Mouse (Mus musculus) kidney, adult 18-20 months (tissue): Measurements from ENCODE around the gene Psmc5.
"Not testable (repeated sequence)": the region's sequence is repeated elsewhere in the genome, so short reads cannot be mapped to it uniquely, and the experiment has no call there.

Experiments
- DNase-seq: peaks from one replicate; pipeline ENCODE4 v3.0.0; 2021

Psmc5 gene

DNA sequence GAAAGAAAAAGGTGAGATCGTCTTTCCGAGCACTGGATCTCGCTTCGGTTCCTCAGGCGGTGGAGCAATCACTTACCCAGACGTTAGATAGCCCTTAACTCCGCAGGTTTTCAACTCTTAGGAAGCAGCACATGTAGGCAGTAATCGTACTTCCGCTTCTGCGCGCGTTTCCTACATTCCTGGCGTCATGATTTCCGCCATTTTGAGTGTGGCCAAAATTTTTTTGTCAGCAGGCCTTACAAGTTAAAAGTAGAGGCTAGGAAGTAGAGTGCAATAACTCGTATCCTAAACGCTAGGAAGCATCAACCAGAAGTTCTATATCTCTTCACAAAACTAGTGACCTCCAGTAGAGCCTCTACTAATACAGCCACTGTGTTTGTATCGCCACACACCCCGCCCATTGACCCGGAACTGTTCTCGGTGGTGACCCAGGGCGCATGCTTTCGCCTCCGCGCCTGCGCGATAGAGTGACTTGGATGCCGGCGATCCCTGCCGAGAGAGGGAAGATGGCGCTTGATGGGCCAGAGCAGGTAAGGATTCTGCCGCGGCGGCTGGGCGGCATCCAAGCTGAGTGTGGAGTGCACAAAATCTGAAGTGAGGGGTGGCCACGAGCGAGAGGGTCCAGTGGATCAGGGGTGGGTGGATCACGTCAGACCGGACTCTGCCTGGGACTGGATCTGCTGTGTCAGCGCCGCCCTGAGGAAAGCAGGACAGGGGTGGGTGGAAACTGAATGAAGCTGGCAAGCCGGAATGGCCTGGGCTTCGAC is at the start of gene Psmc5, which contains the start of gene Ftsj3:
Psmc5 (plus strand) TSS at position 470 of the 767 bp plus-strand sequence.
Ftsj3 (minus strand) TSS at position 395 of the 767 bp plus-strand sequence.
- peak; percentile 99 for DNase-seq

DNA sequence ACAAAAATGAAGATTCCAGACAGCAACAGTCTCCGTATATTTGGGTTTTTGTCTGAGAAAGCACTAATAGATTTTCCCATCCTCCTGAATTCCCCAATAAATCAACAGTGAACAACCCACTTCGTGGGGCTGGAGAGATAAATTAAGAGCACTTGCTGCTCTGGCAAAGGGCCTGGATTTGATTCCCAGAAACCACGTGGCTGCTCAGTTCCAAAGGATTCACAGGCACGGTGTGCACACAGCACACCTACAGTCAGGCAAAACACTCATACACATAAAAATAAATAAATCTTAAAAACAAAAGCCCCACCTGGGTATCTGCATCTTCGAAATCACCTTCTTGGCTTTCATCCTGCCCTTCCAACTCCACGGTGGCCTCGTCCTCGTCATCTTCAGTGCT is 43.2 kb upstream of the Psmc5 start:
- no peak for DNase-seq

DNA sequence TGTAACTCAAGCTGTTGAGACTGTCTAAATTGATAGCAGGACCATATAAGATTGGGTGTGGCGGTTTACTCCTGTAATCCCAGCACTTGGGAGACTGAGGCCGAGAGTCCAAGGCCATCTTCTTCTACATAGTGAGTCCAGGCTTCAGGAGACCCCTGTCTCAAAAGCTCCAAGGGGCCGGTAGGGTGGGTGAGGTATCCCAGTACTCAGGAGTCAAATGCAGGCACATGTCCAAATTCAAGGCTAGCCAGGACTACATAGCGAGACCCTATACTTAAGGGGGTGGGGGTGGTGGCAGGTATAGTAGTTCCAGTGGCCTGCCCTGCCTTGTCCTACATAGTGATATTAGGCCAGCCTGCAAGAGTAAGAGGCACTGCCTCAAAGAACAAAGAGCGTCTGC is 41.1 kb upstream of the Psmc5 start:
- no peak for DNase-seq

DNA sequence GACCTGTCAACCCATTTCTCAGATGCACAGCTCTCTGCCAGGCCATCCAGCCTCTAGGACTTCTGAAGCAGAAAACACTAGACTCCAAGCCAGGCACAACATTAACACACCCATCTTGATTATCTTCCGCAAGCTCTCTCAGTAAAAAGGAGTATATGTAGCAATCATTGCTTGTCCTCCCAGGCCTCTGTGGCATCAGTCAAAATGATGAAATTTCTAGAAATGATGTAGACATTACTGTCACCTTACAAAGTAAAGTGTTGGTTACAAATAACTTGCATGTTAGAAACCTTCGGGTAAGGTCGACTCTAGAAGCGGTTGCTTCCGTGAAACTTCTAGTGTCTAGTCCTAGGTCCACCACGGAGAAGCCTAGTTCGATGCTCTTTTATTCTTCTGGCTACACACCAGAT is 40.5 kb upstream of the Psmc5 start:
- DNase-seq: no peak

DNA sequence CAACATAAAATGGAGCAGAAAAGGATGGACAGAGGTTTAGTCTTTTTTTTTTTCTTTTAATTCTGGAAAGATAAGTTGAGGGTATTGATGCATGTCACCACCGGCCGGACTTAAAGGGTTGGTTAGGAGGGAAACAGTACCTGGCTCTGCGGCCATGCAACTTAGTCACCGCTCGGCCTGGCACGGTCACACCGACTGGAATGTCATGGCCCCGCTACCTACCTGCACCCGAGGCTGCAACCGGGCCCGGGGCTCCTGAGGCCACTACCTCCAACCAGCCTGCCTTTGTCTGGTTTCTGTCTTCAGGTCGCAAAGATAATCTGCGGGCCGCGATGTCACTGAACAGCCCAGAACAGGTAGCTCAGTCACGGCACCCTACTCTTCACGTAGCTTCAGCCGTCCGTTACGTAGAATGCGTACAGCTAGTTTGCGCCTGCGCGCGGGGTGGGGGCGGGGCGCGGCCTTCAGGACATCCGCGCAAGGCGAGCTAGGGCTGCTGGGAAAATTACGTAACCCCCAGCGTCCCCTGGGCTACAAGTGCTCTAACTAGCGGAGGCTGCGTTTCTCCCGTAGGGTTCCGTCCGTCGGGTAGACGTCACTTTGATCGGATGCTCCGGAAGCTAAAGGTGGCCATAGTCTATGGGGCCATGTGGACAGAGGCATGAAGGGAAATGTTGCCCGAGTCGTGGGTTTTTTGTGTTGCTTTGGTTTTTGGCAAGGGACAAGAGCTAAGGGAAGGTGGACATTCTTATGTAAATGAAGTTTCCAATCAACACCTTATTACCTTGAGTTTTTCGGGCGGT is 39.8 kb upstream of the Psmc5 start, which contains the start of gene Ccdc47:
Ccdc47 (minus strand) TSS at position 418 of the 803 bp plus-strand sequence.
- DNase-seq: peak; percentile 93

DNA sequence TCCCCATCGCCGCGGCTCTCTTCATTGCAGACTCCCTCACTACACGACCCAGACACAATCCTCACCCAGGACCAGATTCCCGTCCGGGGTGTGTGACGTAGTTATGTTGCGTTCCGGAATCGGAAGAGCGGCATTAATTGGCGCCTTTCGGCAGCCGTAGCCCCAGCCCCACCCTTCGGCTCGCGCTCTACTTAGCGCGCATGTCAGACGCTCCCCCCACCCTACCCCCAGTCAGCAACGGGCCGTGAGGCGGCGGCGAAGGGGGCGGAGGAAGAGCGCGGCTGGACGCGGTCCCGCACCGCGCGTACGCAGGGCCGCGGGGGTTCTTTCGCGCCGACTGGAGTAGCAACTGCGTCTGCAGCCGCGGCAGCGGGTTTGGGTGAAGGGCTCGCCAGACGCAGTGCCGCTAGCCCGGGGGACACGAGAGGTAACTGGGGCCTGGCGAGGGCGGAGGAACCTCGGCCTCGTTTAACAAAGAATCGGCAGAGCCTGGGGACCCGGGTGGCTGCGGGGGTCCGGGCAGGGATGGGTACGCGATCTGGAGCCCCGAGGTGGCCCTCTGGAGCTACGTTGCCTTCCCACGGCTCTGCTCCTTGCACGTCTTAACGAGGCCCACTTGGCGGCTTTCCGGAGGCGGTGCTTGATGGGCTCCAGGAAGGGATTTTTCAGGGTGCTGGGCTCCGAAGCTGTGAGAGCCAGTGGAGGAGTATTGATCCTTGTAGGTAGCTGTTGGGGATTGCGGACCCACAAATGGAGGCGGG is 39.0 kb upstream of the Psmc5 start, which contains the start of gene Ddx42:
Ddx42 (plus strand) TSS at position 197 of the 761 bp plus-strand sequence.
- peak; percentile 89 for DNase-seq

DNA sequence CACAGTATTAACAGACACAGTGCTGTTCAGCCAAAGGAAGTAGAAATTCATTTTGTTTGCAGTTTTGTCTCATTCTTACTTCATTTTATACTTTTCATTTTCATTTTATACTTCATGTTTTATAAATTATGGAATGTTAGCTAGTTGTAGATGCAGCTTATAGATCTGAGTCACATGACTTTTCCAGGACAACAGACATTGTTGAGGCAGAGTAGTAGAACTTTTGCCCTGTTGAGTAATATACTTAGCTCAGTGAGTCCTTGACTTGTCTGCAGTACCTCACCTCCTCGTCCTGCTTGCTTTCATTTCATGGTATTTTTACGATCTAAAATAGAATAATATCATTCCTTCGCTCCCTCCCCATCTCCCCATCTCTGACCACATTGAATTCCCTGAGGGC is 35.4 kb upstream of the Psmc5 start:
- DNase-seq: no peak

DNA sequence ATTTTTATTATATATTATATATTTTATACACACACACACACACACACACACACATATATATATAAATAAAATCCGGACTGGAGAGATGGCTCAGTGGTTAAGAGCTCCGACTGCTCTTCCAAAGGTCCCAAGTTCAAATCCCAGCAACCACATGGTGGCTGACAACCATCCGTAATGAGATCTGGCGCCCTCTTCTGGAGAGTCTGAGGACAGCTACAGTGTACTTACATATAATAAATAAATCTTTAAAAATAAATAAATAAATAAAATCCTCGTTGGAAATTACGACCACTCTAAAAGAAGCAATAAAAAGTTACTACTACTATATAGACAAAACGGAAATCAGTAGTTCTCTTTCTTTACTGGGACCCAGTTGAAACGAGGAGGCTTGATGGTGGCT is 22.0 kb upstream of the Psmc5 start:
- DNase-seq: not testable (repeated sequence)

DNA sequence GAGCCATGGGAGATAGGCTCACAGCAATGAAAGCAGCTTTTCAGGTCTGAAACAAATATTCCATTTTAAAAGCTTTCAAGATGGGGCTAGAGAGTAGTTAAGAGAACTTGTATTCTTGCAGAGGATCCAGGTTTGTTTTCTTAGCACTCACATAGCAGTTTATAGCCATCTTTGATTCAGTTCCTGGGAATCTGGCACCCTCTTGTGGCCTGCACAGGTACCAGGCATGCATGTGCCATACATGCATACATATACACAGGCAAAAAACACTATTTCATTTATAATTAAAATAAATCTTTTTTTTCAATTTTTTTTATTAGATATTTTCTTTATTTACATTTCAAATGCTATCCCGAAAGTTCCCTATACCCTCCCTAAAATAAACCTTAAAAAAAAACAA is 9.1 kb upstream of the Psmc5 start:
- DNase-seq: no peak

DNA sequence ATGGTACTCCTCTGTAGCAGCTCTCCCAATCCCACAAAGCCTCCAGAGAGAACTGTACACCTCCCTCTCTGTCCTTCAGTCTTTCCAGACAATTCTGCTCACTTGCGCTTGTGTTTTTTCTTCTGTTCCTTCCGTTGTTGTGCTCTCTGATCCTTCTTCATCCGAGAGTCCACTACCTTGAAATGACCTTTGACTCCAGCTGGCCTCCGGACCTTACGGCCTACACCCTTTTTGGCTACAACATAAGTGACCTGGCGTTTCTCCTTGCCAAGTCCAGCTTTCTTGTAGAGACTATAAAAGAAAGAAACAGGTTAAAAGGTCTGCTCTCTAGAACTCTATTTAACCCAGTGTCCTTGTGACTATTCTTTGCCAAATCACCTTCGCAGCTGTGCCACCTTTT is 6.6 kb upstream of the Psmc5 start:
- DNase-seq: peak; percentile 37

DNA sequence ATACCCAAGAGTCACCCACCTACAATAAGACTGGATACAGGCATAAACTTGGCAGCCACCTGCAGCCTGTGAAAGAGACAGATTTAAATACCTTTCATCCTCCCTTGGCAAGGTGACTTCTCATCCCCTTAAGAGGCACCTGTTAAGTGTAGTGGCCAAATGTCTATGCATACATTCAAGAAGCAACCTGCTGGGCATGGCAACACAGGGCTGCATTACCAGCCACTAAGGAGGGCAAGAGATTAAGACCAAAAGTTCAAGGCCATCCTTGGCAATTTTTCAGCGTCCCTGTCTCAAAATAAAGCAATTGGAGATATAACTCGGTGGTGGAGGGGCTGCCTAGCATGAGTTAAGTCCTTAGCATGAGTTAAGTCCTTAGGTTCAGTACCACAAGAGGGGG is 1.2 kb upstream of the Psmc5 start:
- no peak for DNase-seq

DNA sequence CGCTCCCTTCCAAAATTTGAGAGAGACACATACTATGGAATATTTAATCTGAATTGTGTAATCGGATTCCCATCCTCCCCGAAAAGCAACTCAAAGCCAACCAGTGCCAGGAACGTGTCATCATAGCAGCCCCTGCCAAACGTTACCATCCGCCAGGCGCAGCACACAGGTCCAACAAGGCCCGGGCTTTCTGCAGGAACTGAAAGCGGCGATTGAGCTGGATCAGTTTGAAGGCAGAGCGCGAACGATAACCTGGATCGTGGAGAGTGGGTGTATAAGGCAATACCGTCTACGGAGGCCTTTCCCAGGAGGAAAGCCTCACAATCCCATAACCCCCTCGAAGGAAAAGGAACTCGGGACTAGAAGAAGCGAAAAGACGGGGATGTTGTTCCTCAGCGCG is 780 bp upstream of the Psmc5 start:
- no peak for DNase-seq

DNA sequence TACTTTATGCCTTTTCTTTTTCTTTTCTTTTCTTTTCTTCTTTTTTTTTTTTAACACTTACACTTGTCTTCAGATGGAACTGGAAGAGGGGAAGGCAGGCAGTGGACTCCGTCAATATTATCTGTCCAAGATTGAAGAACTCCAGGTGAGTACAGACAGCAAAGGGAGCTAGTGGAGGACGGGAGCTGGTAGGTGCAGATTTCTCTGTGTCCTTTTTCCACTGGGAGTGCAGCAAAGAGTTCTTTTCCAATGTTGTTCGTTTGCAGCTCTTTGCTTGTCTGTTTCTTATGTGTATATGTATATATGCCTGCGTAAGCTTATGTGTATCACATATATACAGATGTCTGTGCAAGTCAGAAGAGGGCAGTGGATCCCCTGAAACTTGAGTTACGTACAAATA is 821 bp downstream of the Psmc5 start:
- peak; percentile 31 for DNase-seq

DNA sequence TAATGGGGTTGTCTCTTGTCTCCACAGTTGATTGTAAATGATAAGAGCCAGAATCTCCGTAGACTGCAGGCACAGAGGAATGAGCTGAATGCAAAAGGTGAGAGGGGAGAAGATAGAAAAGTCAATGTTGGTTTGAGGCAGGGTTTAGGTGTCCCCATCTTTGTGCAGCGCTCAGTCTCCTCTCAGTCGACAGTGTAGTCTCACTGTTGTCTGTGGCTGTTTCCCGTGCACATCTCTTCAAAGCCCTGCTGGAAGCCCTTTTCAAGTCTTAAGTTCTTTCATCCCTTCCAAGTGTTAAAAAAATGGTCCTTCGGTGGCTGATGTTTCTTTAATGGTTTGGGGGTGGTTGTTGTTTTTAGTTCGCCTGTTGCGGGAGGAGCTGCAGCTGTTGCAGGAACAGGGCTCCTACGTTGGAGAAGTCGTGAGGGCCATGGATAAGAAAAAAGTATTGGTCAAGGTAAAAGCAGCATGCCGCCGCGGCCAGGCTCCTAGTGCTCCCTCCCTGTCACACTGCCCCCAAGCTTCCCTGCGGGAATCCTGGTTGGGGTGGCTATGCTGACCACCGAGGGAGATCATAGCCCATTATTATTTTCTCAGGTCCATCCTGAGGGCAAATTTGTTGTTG is 5.0 kb downstream of the Psmc5 start:
- no peak for DNase-seq

DNA sequence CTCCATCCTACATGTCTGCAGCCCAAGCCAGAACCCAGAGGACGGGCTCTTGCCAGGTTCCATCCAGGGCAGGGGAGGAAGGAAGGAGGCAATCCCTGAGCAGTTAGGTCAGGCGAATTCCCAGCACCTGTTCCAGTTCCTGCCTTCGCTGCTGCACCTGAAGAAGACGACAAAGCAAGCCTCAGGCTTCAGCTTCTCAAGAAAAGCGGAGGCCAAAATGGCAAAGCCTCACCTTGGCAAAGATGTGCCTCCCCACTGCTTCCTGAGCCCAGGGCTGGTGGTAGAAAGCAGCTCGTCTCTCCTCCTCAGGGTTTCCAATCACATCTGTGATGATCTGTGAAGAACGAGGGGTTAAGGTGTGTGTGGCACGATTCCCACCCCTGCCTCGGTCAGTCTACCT is 8.0 kb downstream of the Psmc5 start:
- no peak for DNase-seq

DNA sequence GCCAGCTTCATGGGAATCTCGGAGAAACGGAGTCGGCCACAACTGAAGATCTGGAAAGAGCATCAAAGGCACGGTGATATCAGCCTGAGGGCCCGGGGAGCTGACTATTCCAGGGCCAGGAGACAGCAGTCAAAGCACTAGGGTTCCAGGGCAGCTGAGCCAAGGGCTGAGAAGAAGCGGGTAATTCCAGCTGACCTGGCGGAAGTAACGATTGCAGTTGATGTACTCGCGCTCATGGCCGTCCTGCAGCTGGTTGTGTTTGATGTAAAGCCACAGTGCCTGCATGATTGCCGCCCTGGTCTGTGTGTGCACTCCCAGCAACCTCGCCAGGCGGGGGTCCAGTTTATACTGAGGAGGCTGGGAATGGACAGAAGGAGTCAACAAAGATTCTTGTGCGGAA is 9.0 kb downstream of the Psmc5 start:
- no peak for DNase-seq

DNA sequence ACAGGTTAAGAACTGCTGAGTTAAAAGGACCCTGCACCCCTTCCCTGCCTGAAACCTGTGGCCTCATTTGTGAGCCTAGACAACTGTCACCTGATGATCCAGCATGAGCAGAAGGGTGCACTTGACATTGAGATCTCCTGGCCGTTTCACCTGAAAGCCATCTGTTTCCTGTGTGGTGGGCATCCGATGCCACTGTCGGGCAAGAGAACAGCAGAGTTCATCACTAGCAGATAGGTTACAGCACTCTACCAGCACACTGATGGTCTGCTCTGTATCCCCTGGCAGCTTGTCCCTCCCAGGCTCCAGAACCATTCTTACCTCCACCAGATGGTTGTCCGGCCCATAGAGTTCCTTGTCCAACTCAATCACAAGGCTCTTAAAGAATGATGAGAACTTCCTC is 9.6 kb downstream of the Psmc5 start:
- no peak for DNase-seq

DNA sequence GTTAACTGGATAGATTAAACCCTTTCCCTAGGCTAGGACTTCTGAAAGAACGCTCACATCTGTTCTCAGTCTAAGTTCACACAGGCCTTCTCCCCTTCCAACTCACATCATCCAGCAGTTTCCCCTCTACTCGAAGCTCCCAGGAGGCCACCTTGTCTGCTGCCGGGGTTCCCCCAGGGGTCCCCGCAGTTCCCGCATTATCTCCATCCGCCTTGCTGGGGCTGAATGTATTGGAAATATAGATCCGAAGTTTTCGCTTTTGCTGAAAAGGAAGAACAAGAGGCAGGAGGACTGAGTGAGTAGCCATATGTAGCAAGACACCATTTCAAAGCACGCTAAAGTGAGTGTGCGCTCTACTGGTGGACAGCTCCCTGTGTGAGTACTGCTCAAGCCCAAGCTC is 10.5 kb downstream of the Psmc5 start:
- DNase-seq: no peak

DNA sequence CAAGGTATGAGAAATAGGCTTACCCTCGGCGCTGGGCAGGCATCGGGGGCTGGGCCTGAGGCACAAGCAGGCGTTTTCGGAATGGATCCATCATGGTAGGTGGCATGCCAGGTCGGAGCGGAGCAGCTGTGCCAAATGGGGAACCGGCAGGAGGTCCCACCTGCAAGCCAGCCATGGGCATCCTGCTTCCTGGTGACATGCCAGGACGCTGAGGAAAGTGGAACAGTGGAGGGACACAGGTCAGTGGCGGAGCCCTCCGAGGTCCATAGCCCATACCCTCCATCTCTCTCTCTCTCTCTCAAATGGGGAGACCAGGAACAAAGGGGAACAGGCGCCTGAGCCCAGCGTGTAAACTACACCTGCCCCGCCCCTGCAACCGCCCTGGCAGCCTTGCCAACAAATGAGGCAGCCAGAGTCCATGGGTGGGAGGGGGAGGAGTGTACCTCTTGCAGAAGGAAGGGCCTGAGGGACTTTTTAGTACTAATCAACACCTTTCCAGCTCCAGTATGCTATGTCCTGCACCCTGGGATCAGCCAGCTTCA is 11.4 kb downstream of the Psmc5 start:
- DNase-seq: peak; percentile 67

DNA sequence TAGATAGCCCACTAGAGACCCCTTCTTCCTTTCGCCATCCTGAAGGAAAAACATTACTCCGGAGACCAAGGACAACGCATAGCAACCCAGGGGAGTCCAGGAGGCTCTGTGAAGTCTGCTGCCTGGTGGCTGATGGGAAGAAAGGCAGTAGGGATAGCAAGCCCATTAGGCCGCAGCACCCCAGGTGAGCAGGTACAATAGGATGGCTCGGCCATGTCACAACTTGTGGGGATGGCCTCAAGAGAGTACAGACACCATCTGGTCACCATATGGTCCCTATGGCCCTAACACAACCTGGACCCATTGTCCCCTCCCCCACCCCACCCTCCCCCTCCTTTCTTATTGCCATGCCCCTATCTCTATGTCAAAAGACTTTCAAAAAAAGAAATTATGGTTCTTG is 11.9 kb downstream of the Psmc5 start:
- DNase-seq: no peak

DNA sequence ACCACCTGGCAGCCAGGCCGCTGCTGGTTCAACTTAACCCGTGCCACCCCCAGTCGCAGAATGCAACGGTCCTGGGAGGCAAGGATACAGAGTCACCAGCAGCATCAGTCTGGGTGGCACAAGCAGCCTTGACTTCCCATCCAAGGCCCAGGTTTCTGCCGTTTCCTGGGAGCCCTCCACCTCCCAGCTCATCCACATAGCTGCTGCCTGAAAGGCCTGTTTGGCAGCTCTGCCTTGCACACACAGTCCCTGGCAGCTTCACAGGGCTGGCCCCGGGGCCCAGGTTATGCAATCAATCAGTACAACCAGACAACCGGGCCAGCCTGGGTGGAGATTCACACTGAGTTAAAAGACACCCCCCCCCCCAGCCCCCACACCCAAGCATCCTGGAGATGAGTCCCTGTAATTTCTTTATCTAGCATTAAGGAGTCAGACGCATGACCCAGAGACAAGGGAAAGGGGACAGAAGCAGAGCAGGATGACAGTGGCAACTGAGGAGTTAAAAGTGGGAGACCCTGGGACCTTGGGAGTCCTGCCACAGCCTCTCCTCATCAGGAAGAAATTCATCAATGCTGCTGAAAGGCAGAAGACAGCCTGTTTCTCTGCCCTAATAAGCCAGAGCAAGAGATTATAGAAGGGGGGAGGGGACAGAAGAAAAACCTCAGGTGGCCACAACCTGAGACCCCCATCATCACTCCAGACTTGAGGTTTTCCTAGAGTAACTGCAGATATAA is 12.5 kb downstream of the Psmc5 start:
- DNase-seq: peak; percentile 70

DNA sequence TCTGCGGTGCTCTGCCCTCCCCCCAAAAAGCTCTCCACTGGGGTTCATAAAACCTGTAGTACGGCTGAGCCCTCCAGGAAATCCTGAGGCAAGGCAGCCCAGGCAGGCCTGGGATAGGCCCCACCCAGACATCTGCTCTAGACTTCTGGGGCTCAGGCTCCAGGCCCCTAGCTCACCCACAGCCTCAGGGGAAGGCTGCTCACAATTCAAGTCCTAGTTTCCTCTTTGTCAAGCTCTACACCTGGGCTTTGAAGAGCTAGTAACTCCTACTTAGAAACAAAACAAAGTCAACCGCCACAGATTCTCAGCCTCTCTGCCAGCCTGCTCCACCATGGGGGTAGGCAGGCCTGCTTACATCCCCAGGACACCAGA is 13.1 kb downstream of the Psmc5 start:
- DNase-seq: peak; percentile 26
